Mouse (Mus musculus): ENCODE data around the gene Prl3d2. TPM values are rescaled to one million over a fixed set of nuclear protein-coding genes. Genes with fewer than 3 reads are reported as not detected.

Gene Prl3d2
- polyA plus RNA-seq (2014; fragmentation: Illumina TruSeq; extraction: RNeasy Lipid Tissue Mini Kit (QIAGEN cat#74804)) = not detected

GRCm38 (mm10) chr13:27121398-27121797 is at the start of gene Prl3d2:
Gene Prl3d2, plus strand, starts transcription at chr13:27121698.

GRCm38 (mm10) chr13:27093890-27094289 is 27.6 kb upstream of the Prl3d2 start, which contains the start of gene Prl3d1:
Gene Prl3d1, plus strand, starts transcription at chr13:27094190.

GRCm38 (mm10) chr13:27156490-27156889 is 35.0 kb downstream of the Prl3d2 start, which contains the start of gene Prl3d3:
Gene Prl3d3, plus strand, starts transcription at chr13:27156790.

Other genes starting within 250 kb of the Prl3d2 start
- not detected for gene Prl, start 64.1 kb upstream of the Prl3d2 start, polyA plus RNA-seq (2014; fragmentation: Illumina TruSeq; extraction: RNeasy Lipid Tissue Mini Kit (QIAGEN cat#74804))
- gene Prl3d1, start 27.5 kb upstream of the Prl3d2 start, polyA plus RNA-seq (2014; fragmentation: Illumina TruSeq; extraction: RNeasy Lipid Tissue Mini Kit (QIAGEN cat#74804)) = not detected
- not detected for gene Prl3d3, start 35.1 kb downstream of the Prl3d2 start, polyA plus RNA-seq (2014; fragmentation: Illumina TruSeq; extraction: RNeasy Lipid Tissue Mini Kit (QIAGEN cat#74804))
- not detected for gene Prl3c1, start 75.0 kb downstream of the Prl3d2 start, polyA plus RNA-seq (2014; fragmentation: Illumina TruSeq; extraction: RNeasy Lipid Tissue Mini Kit (QIAGEN cat#74804))
- gene Prl3b1, start 120.1 kb downstream of the Prl3d2 start, polyA plus RNA-seq (2014; fragmentation: Illumina TruSeq; extraction: RNeasy Lipid Tissue Mini Kit (QIAGEN cat#74804)) = not detected
- not detected for gene Prl3a1, start 137.7 kb downstream of the Prl3d2 start, polyA plus RNA-seq (2014; fragmentation: Illumina TruSeq; extraction: RNeasy Lipid Tissue Mini Kit (QIAGEN cat#74804))
- gene Prl6a1, start 190.9 kb downstream of the Prl3d2 start, polyA plus RNA-seq (2014; fragmentation: Illumina TruSeq; extraction: RNeasy Lipid Tissue Mini Kit (QIAGEN cat#74804)) = not detected
- gene Prl8a2, start 224.0 kb downstream of the Prl3d2 start, polyA plus RNA-seq (2014; fragmentation: Illumina TruSeq; extraction: RNeasy Lipid Tissue Mini Kit (QIAGEN cat#74804)) = 0.54 TPM

Data from ovary, adult 10 weeks (tissue).